Mouse (Mus musculus): ENCODE measurements around the gene Kctd21.

Gene Kctd21

DNA sequence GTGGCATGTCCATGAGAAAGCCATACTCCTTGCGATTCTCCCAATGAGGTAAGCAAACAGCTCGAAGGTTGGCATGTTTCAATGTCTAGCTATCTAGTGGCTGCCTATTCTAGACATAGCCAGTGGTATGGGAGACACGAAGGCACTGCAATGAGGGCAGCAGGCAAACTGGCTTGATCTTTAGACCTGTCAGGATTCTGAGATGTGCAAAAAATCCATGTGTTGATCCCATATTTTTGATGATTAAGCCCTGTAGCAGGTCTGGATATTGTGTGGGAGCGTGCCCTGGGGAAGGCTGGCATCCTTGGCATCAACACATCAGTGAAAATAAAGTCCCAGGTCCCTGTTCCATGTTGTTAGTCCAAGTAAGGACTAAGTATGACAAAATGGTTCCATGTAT lies 56.4 kb downstream of the Kctd21 start:
- DNase-seq, result no peak

GRCm38 (mm10) chr7:97391293-97392078 lies 59.4 kb downstream of the Kctd21 start:
- DNase-seq, result no peak

GRCm38 (mm10) chr7:97392079-97392445 lies 59.9 kb downstream of the Kctd21 start:
- no peak for DNase-seq

GRCm38 (mm10) chr7:97394375-97394774 lies 62.2 kb downstream of the Kctd21 start:
- no peak for DNase-seq

DNA sequence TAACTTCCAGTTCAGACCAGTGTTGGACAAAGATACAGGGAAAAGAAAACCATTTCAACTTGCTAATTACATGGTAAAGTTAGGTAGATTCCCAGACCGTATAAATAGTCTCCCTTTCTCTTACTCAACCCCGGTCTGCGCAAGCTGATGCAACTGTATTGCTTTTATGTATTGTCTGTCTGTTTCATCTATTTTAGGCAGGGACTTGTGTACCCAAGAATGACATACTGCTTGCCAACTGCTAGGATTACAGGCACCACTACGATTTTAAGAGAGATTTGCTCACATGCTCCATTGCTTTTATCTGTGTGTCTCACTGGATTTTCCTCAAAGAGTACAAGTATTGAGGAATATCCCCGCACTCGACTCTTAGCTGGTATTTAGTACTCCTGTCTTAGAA lies 66.8 kb downstream of the Kctd21 start:
- no peak for DNase-seq
